Comparison of ENCODE assay signal across 10 mouse cellular contexts in the genomic region with DNA sequence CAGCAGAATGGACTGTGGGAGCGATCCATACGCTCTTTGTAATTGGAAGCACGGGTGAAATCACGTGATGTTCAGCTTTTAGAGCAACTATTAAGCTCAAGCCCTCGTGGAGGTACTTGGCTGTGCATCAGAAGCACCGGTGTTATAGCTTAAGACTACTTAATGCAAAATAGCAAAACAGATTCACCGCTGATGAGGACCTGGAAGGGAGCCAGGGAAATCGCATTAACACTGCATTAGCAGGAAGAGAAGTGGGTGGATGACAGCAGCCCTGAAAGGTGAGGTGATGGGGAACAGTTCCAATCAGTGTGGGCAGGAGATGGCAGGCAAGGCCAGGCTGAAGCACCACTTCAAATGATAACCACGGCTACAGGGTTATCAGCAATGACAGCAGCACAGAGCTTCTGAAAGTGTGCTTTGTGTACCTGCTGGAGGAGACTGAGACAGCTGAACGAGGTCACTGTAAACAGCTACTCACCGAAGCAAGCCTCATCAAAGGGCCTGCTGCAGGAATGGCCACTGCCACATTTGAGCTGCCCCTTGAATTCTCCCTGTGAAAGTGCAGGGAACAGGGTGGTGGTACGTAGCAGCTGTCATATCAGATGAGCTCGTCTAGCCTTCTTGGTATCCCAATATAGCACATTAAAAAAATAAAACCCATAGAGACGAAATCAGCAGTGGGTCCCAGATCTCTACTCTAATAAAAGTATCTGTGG. TPM values are rescaled to one million over a fixed set of nuclear protein-coding genes. Genes with fewer than 3 reads are reported as not detected.
DNase-seq lines count a peak whose midpoint lies in the region; ATAC-seq lines count a peak whose summit lies in the region.
"Had no signal": no experiment of that assay in that cellular context is flagged by ENCODE, and none has a peak within 500 bp of the region (broad histone marks: within the 10 kb centered on the region; RNA-seq: fewer than 3 reads in every experiment).

No protein-coding gene starts in this region.

- DNase-seq in heart, postnatal 4 days = peak; percentile 4
- no peak for DNase-seq in heart, adult 9 months (ENCODE audit: low spot score in 2 of 2)
- peak; percentile 65 to 68 for DNase-seq in cerebellum, postnatal 25 days
- DNase-seq in left cerebral cortex, postnatal 4 days = peak; percentile 24
- DNase-seq in urinary bladder, postnatal 14 days (ENCODE audit: low spot score) = no peak
- DNase-seq: lung, postnatal 10 days had no signal

- peak; percentile 85 for ATAC-seq in cerebellum, adult (ENCODE audit: insufficient number of reproducible peaks, low FRiP score, low TSS enrichment)
- no peak for ATAC-seq in activated CD4-positive, CD25-positive, alpha-beta regulatory T cell, adult 4 months

- intact Hi-C loops in left cerebral cortex, postnatal 4 days (cut with DNase I) = no loop called here

RNA-seq across cellular contexts. Expression of gene Gm5136, which starts 20.1 kb away (rescaled TPM):
- total RNA-seq in heart, postnatal 4 days (2021) = not detected
- 1 to 10 TPM; 2.4 to 2.6 TPM for total RNA-seq in left cerebral cortex, postnatal 4 days (2021)
- not detected for polyA plus RNA-seq in activated CD4-positive, CD25-positive, alpha-beta regulatory T cell, adult 4 months (2017; shearing (Covaris generic))
- total RNA-seq: gastrocnemius, adult 8-10 months had no signal
- polyA plus RNA-seq: spleen, adult 2 months had no signal

Comparison
In these comparisons a context has a peak if more than half of its experiments do, and no peak if none do; other contexts are left out.
1. DNase-seq: peak in heart, postnatal 4 days (single experiment), cerebellum, postnatal 25 days (2 of 2) and left cerebral cortex, postnatal 4 days (single experiment); none in heart, adult 9 months (0 of 2) and urinary bladder, postnatal 14 days (single experiment).